Mouse (Mus musculus): ENCODE measurements around the gene Tma7. TPM values are rescaled to one million over a fixed set of nuclear protein-coding genes. Genes with fewer than 3 reads are reported as not detected.

Tma7 gene
- total and polyA plus RNA-seq, 3 experiments, result 255 to 529 (median 336) TPM

- H3K9ac ChIP-seq (ENCODE audit: insufficient read depth, low read depth), result no peak overlapping the region
- TF ChIP-seq MYC (IDR thresholded peaks at IDR 0.05; ENCODE audit: low read depth, low read length) (no peak), RCOR1 (conservative IDR thresholded peaks at IDR 0.05; ENCODE audit: low read depth, low read length) (no peak), ZKSCAN1 (IDR thresholded peaks at IDR 0.05; ENCODE audit: borderline replicate concordance, low read depth, low read length) (no peak), ETS1 (conservative IDR thresholded peaks at IDR 0.05; ENCODE audit: low read depth, low read length) (no peak)
- no peaks in the 10 kb centered on the region for H3K9me3 ChIP-seq (replicated peaks; ENCODE audit: low read length)
- in situ Hi-C loops (cut with MboI; ENCODE audit: low pct_ligation_motif_present, low pct_unique_long_range_greater_than_20kb, low sequenced_read_pairs), result no loop called here
- no peaks in the 10 kb centered on the region for H3K4me1 ChIP-seq (ENCODE audit: control insufficient read depth in 1 of 2, insufficient read depth in 2 of 2)
- no peaks in the 10 kb centered on the region for H3K36me3 ChIP-seq (replicated peaks in 1 of 2; ENCODE audit: control insufficient read depth in 1 of 2, insufficient read depth in 1 of 2, low read length in 1 of 2)
- DNase-seq (ENCODE audit: extremely low read depth), result no peak
- dilution Hi-C loops (cut with MboI; ENCODE audit: extremely low pct_ligation_motif_present, extremely low pct_unique_long_range_greater_than_20kb, low sequenced_read_pairs), result no loop called here
- no peak overlapping the region for H3K27ac ChIP-seq (ENCODE audit: insufficient read depth, low read depth)
- H3K4me3 ChIP-seq (replicated peaks in 1 of 3; ENCODE audit: low read depth in 2 of 3, low read length in 2 of 3, poor library complexity in 1 of 3), result no peak overlapping the region
- H3K79me2 ChIP-seq (replicated peaks; ENCODE audit: control insufficient read depth, extremely low read depth, insufficient read depth, poor library complexity, severe bottlenecking), result no peaks in the 10 kb centered on the region
- peaks cover 95% of the 10 kb centered on the region for H3K27me3 ChIP-seq (replicated peaks)
- H3K4me2 ChIP-seq (ENCODE audit: insufficient read depth, low read depth, poor library complexity, severe bottlenecking), result no peak overlapping the region
Measured at GRCm38 (mm10) chr9:109101933-109102445, 19.6 kb upstream of the Tma7 start.

GRCm38 (mm10) chr9:109100307-109100928 lies 18.0 kb upstream of the Tma7 start:
- no peak overlapping the region for H3K4me2 ChIP-seq (ENCODE audit: insufficient read depth, low read depth, poor library complexity, severe bottlenecking)
- dilution Hi-C loops (cut with MboI; ENCODE audit: extremely low pct_ligation_motif_present, extremely low pct_unique_long_range_greater_than_20kb, low sequenced_read_pairs), result no loop called here
- H3K4me3 ChIP-seq (replicated peaks in 1 of 3; ENCODE audit: low read depth in 2 of 3, low read length in 2 of 3, poor library complexity in 1 of 3), result no peak overlapping the region
- TF ChIP-seq MXI1 (IDR thresholded peaks at IDR 0.05; ENCODE audit: low read depth, low read length) (no peak), MEF2A (IDR thresholded peaks at IDR 0.05; ENCODE audit: borderline replicate concordance, low read depth, low read length) (no peak), MYC (IDR thresholded peaks at IDR 0.05; ENCODE audit: low read depth, low read length) (no peak), TCF12 (IDR thresholded peaks at IDR 0.05; ENCODE audit: low read depth, low read length) (no peak), HCFC1 (IDR thresholded peaks at IDR 0.05; ENCODE audit: low read depth, low read length) (no peak), MAX (IDR thresholded peaks at IDR 0.05; ENCODE audit: low read length) (no peak), EP300 (IDR thresholded peaks at IDR 0.05; ENCODE audit: low read length) (no peak), ZC3H11A (IDR thresholded peaks at IDR 0.05; ENCODE audit: low read depth, low read length) (no peak), MAFK (IDR thresholded peaks at IDR 0.05; ENCODE audit: insufficient replicate concordance, low read length) (no peak), PAX5 (IDR thresholded peaks at IDR 0.05; ENCODE audit: low read length) (no peak), CHD2 (IDR thresholded peaks at IDR 0.05; ENCODE audit: low read length) (no peak)
- no peak overlapping the region for H3K27ac ChIP-seq (ENCODE audit: insufficient read depth, low read depth)
- H3K9me3 ChIP-seq (replicated peaks; ENCODE audit: low read length), result no peaks in the 10 kb centered on the region
- no peaks in the 10 kb centered on the region for H3K79me2 ChIP-seq (replicated peaks; ENCODE audit: control insufficient read depth, extremely low read depth, insufficient read depth, poor library complexity, severe bottlenecking)
- H3K36me3 ChIP-seq (replicated peaks in 1 of 2; ENCODE audit: control insufficient read depth in 1 of 2, insufficient read depth in 1 of 2, low read length in 1 of 2), result no peaks in the 10 kb centered on the region
- no peak for DNase-seq (ENCODE audit: extremely low read depth)
- in situ Hi-C loops (cut with MboI; ENCODE audit: low pct_ligation_motif_present, low pct_unique_long_range_greater_than_20kb, low sequenced_read_pairs), result no loop called here
- peaks cover 95% of the 10 kb centered on the region for H3K27me3 ChIP-seq (replicated peaks)
- peaks cover 0 to 5% of the 10 kb centered on the region in 2 experiments; a peak in 1 of 4 replicates for H3K4me1 ChIP-seq (ENCODE audit: control insufficient read depth in 1 of 2, insufficient read depth in 2 of 2)
- no peak overlapping the region for H3K9ac ChIP-seq (ENCODE audit: insufficient read depth, low read depth)

Data from CH12.LX (cell line).